Mouse (Mus musculus): ENCODE measurements around the gene Cdkl3.

DNA sequence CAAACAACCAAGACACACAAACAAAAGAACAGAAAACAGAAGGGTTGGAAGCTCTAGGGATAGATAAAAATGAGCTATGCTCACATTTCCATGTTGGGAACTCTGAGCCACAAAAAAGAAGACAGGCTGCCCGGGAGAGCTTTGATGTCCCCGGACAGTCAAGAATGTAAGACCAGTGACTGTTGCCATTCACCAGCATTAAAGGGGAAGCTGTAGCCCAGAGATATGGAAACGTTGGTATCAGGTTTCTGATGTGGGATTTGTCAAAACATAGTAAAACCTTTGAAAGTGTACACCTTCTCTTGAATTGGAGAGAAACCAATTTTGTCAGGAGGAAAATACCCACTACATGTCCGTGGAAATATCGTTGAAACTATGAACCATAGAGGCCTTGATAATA lies 44.5 kb upstream of the Cdkl3 start:
- TF ChIP-seq CTCF (conservative IDR thresholded peaks at IDR 0.05; ENCODE audit: insufficient read depth, insufficient read length, low read depth, low read length) (no peak), POLR2A (IDR thresholded peaks at IDR 0.05; ENCODE audit: low read depth, low read length) (no peak)

Measured in kidney, adult 2 months (tissue).